Mouse (Mus musculus) megakaryocyte-erythroid progenitor cell, adult 5 weeks (primary cell): Measurements from ENCODE around the gene Ctxn1. TPM values are rescaled to one million over a fixed set of nuclear protein-coding genes. Genes with fewer than 3 reads are reported as not detected.

ENCODE experiments used
- polyA plus RNA-seq: library from polyadenylated mRNA; stranded (reverse); fragments of >175 nt; gene quantifications from 2 replicates; pipeline ENCODE4 v1.2.3, GENCODE M21; 2012

The Ctxn1 gene
- 6.7 and 12.5 TPM in 2 replicates for polyA plus RNA-seq

GRCm38 (mm10) chr8:4259125-4259804 lies at the start of gene Ctxn1:
Gene Ctxn1 (minus strand): TSS chr8:4259274.

GRCm38 (mm10) chr8:4275275-4276110 lies 16.4 kb upstream of the Ctxn1 start, which contains the start of gene Timm44:
Gene Timm44 (minus strand): TSS chr8:4275913.

GRCm38 (mm10) chr8:4252934-4253841 lies 5.9 kb downstream of the Ctxn1 start, which contains the start of gene Snapc2:
Gene Snapc2 (plus strand): TSS chr8:4253080.

GRCm38 (mm10) chr8:4247951-4248540 lies 11.0 kb downstream of the Ctxn1 start, which contains the start of gene Tgfbr3l:
Gene Tgfbr3l (plus strand): TSS chr8:4248214.

GRCm38 (mm10) chr8:4238434-4239192 lies 20.5 kb downstream of the Ctxn1 start, which contains the start of the genes Map2k7 and Gm49320:
Gene Map2k7 (plus strand): TSS chr8:4238740.
Gene Gm49320 (plus strand): TSS chr8:4238865.

GRCm38 (mm10) chr8:4226739-4227347 lies 32.2 kb downstream of the Ctxn1 start, which contains the start of gene Lrrc8e:
Gene Lrrc8e (plus strand): TSS chr8:4226827.

GRCm38 (mm10) chr8:4216791-4217621 lies 42.1 kb downstream of the Ctxn1 start, which contains the start of gene Prr36:
Gene Prr36 (minus strand): TSS chr8:4217459.

Other genes starting within 250 kb of the Ctxn1 start
- 0.09 and 0.16 TPM in 2 replicates for gene Cd209f, start 153.4 kb downstream of the Ctxn1 start, polyA plus RNA-seq
- 0.02 and 0.13 TPM in 2 replicates for gene Cd209g, start 125.2 kb downstream of the Ctxn1 start, polyA plus RNA-seq
- 8.6 and 12.5 TPM in 2 replicates for gene Evi5l, start 92.7 kb downstream of the Ctxn1 start, polyA plus RNA-seq
- 0.98 and 1.7 TPM in 2 replicates for gene Prr36, start 41.8 kb downstream of the Ctxn1 start, polyA plus RNA-seq
- not detected in 2 replicates for gene Lrrc8e, start 32.4 kb downstream of the Ctxn1 start, polyA plus RNA-seq
- gene Map2k7, start 20.5 kb downstream of the Ctxn1 start, polyA plus RNA-seq: 275 and 284 TPM in 2 replicates
- gene Gm49320, start 20.4 kb downstream of the Ctxn1 start, polyA plus RNA-seq: 0.21 TPM in 1 of 2 replicates, not detected in the other
- gene Tgfbr3l, start 11.1 kb downstream of the Ctxn1 start, polyA plus RNA-seq: 39.7 and 58.4 TPM in 2 replicates
- gene Snapc2, start 6.2 kb downstream of the Ctxn1 start, polyA plus RNA-seq: 104 and 115 TPM in 2 replicates
- gene Timm44, start 16.6 kb upstream of the Ctxn1 start, polyA plus RNA-seq: 57.0 and 66.0 TPM in 2 replicates
- gene Ccl25, start 65.9 kb upstream of the Ctxn1 start, polyA plus RNA-seq: 0.76 and 3.0 TPM in 2 replicates
- 49.2 and 53.4 TPM in 2 replicates for gene Elavl1, start 66.1 kb upstream of the Ctxn1 start, polyA plus RNA-seq
- 1.4 and 1.8 TPM in 2 replicates for gene Cers4, start 233.8 kb upstream of the Ctxn1 start, polyA plus RNA-seq